Mouse (Mus musculus): ENCODE data around the gene Card19. TPM values are rescaled to one million over a fixed set of nuclear protein-coding genes. Genes with fewer than 3 reads are reported as not detected.

The Card19 gene
- polyA plus RNA-seq, 1 experiment, result 108 TPM

DNA sequence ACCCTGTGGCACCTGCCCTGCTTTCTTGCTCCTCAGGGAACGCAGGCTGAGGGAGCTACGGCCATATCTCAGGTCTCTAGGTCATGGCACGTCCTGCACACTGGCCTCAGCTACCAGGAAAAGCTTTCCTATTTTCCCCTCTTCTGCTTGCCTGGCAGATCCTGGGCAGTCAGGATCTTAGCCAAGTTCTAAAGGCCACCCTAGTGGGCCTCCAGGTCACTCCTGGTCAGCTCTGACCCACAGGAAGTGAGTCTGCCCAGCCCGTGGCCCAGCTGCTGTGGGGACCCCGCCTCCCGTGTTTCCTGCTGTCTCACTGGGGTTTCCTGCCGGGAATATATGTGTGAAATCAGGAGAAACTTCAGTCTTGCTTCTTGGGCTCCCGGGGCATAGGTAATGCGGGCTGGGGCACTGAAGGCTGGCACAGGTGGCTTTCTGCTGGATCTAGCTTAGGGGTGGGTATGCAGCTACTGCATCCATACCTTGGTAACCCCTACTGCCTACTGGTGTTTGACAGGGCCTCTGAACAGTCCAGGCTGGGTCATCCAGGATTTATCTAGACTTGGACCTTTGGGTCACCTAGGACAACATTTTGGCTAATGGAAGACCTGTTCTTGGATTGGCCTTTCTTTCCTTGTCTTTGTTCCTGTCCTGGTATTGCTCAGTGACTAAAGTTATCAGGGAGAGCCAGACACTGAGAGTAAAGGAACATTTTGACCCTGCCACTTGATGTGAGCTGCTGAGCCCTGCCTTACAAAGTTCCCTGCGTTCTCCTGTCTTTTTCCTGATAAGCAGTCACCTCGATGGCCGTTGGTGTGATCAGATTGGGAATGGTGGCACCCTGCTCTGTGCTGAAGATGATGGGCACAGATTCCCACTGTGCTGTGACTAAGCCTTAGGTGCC lies 25.6 kb downstream of the Card19 start:
- Histone ChIP-seq H3K4me1 (ENCODE audit: control insufficient read depth, insufficient read depth, low read length) (peaks cover 48% of the 10 kb centered on the region), H3K36me3 (ENCODE audit: control insufficient read depth, insufficient read depth, low read length) (no peaks in the 10 kb centered on the region), H3K27me3 (replicated peaks; ENCODE audit: control insufficient read depth, insufficient read depth, low read length) (no peaks in the 10 kb centered on the region), H3K27ac (ENCODE audit: insufficient read depth, low read depth, low read length) (peak overlapping the region; percentile 88), H3K4me3 (ENCODE audit: insufficient read depth, low read depth, low read length) (no peak overlapping the region)
- DNase-seq, result peak; percentile 94
- TF ChIP-seq POLR2A (IDR thresholded peaks at IDR 0.05; ENCODE audit: low read depth, low read length) (no peak), CTCF (conservative IDR thresholded peaks at IDR 0.05; ENCODE audit: insufficient read depth, insufficient read length, low read depth, low read length) (no peak)
- WGBS, result 15% methylated on average over 12 of the region's 12 CpGs

GRCm38 (mm10) chr13:49188966-49189360 lies 26.9 kb downstream of the Card19 start:
- WGBS, result 31% methylated on average over 2 of the region's 2 CpGs

GRCm38 (mm10) chr13:49188219-49188965 lies 27.4 kb downstream of the Card19 start:
- H3K4me1 ChIP-seq (ENCODE audit: control insufficient read depth, insufficient read depth, low read length), result peaks cover 48% of the 10 kb centered on the region
- peak overlapping the region; percentile 92 for H3K27ac ChIP-seq (ENCODE audit: insufficient read depth, low read depth, low read length)

More at GRCm38 (mm10) chr13:49188966-49189360, 26.9 kb downstream of the Card19 start:
- DNase-seq, result peak; percentile 56
- H3K27ac ChIP-seq (ENCODE audit: insufficient read depth, low read depth, low read length), result peak overlapping the region; percentile 92
- no peaks in the 10 kb centered on the region for H3K36me3 ChIP-seq (ENCODE audit: control insufficient read depth, insufficient read depth, low read length)
- TF ChIP-seq CTCF (conservative IDR thresholded peaks at IDR 0.05; ENCODE audit: insufficient read depth, insufficient read length, low read depth, low read length) (no peak), POLR2A (IDR thresholded peaks at IDR 0.05; ENCODE audit: low read depth, low read length) (no peak)
- H3K27me3 ChIP-seq (replicated peaks; ENCODE audit: control insufficient read depth, insufficient read depth, low read length), result no peaks in the 10 kb centered on the region
- peaks cover 48% of the 10 kb centered on the region for H3K4me1 ChIP-seq (ENCODE audit: control insufficient read depth, insufficient read depth, low read length)
- peak overlapping the region; percentile 78 for H3K4me3 ChIP-seq (ENCODE audit: insufficient read depth, low read depth, low read length)

DNA sequence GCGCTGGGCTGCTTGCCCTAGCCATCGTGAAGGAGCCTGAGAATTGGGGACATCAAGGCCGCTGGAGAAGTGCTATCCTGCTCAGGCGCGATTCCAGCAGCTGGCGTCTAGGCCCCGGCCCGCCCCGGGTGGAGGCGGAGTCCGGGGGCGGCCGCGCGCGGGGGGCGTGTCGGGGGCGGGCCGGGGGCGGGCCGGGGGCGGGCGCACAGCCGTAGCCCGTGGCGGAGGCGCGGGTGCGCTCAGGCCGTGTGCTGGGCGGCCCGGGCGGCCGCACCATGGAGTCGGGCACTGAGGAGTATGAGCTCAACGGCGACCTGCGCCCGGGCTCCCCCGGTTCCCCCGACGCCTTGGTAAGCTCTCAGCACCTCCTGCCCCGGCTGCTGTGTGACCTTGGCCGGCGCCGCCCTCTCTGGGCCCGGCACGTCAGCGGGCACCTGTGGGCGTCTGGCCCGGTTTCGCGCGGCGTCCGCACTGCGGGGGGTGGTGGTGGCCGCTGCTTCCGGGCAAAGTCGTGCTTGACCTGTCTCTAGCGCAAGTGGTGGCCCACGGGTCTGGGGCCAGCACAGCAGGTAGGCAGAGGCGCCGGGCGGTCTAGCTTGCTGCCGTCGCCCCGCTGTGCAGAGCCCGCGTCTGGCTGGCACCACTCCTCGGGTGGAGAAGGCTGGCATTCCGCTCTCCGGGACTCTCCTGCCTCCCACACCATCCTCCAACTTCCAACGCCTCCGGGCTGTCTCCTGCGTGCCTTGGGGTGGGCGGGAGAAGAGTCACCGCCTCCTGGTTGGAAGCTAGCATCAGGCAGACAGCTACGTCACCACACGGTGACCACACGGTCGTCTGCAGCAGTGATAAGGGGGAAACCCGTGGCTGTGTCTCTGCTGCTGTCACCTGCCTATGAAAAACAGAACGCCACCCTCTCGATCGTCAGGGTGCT lies 28.3 kb downstream of the Card19 start, which contains the start of gene Ninj1:
TSS of gene Ninj1 (plus strand) at position 198 of the 931 bp plus-strand sequence.
- Histone ChIP-seq H3K27ac (ENCODE audit: insufficient read depth, low read depth, low read length) (peak within 1 kb of the TSS; percentile 92), H3K4me1 (ENCODE audit: control insufficient read depth, insufficient read depth, low read length) (peaks cover 41% of the 10 kb centered on the region), H3K27me3 (replicated peaks; ENCODE audit: control insufficient read depth, insufficient read depth, low read length) (no peaks in the 10 kb centered on the region), H3K36me3 (ENCODE audit: control insufficient read depth, insufficient read depth, low read length) (no peaks in the 10 kb centered on the region), H3K4me3 (ENCODE audit: insufficient read depth, low read depth, low read length) (peak within 1 kb of the TSS; percentile 78)
- DNase-seq, result peak; percentile 91
- 1% methylated on average over 86 of the region's 87 CpGs for WGBS
- TF ChIP-seq POLR2A (IDR thresholded peaks at IDR 0.05; ENCODE audit: low read depth, low read length) (peak; percentile 81), CTCF (conservative IDR thresholded peaks at IDR 0.05; ENCODE audit: insufficient read depth, insufficient read length, low read depth, low read length) (no peak)

More at GRCm38 (mm10) chr13:49188219-49188965, 27.4 kb downstream of the Card19 start:
- no peaks in the 10 kb centered on the region for H3K36me3 ChIP-seq (ENCODE audit: control insufficient read depth, insufficient read depth, low read length)
- 7% methylated on average over 15 of the region's 15 CpGs for WGBS
- no peaks in the 10 kb centered on the region for H3K27me3 ChIP-seq (replicated peaks; ENCODE audit: control insufficient read depth, insufficient read depth, low read length)
- peak overlapping the region; percentile 78 for H3K4me3 ChIP-seq (ENCODE audit: insufficient read depth, low read depth, low read length)
- peak; percentile 71 for DNase-seq
- TF ChIP-seq CTCF (conservative IDR thresholded peaks at IDR 0.05; ENCODE audit: insufficient read depth, insufficient read length, low read depth, low read length), result no peak
- TF ChIP-seq POLR2A (IDR thresholded peaks at IDR 0.05; ENCODE audit: low read depth, low read length), result no peak

GRCm38 (mm10) chr13:49186798-49187287 lies 29.0 kb downstream of the Card19 start:
- DNase-seq, result no peak
- Histone ChIP-seq H3K36me3 (ENCODE audit: control insufficient read depth, insufficient read depth, low read length) (no peaks in the 10 kb centered on the region), H3K27ac (ENCODE audit: insufficient read depth, low read depth, low read length) (peak overlapping the region; percentile 90), H3K27me3 (replicated peaks; ENCODE audit: control insufficient read depth, insufficient read depth, low read length) (no peaks in the 10 kb centered on the region), H3K4me3 (ENCODE audit: insufficient read depth, low read depth, low read length) (0 out of 2 replicates have a peak overlapping the region, but pooled peaks have one; percentile 3), H3K4me1 (ENCODE audit: control insufficient read depth, insufficient read depth, low read length) (peaks cover 34% of the 10 kb centered on the region)
- TF ChIP-seq CTCF (conservative IDR thresholded peaks at IDR 0.05; ENCODE audit: insufficient read depth, insufficient read length, low read depth, low read length) (no peak), POLR2A (IDR thresholded peaks at IDR 0.05; ENCODE audit: low read depth, low read length) (no peak)
- 22% methylated on average over 11 of the region's 11 CpGs for WGBS

GRCm38 (mm10) chr13:49183646-49184045 lies 32.2 kb downstream of the Card19 start:
- DNase-seq, result peak; percentile 52

More at GRCm38 (mm10) chr13:49183646-49184045, 32.2 kb downstream of the Card19 start:
- H3K27ac ChIP-seq (ENCODE audit: insufficient read depth, low read depth, low read length), result no peak overlapping the region
- 53% methylated on average over 5 of the region's 5 CpGs for WGBS
- H3K4me1 ChIP-seq (ENCODE audit: control insufficient read depth, insufficient read depth, low read length), result peaks cover 13% of the 10 kb centered on the region
- H3K36me3 ChIP-seq (ENCODE audit: control insufficient read depth, insufficient read depth, low read length), result no peaks in the 10 kb centered on the region
- no peak overlapping the region for H3K4me3 ChIP-seq (ENCODE audit: insufficient read depth, low read depth, low read length)
- no peaks in the 10 kb centered on the region for H3K27me3 ChIP-seq (replicated peaks; ENCODE audit: control insufficient read depth, insufficient read depth, low read length)
- no peak for TF ChIP-seq CTCF (conservative IDR thresholded peaks at IDR 0.05; ENCODE audit: insufficient read depth, insufficient read length, low read depth, low read length)
- no peak for TF ChIP-seq POLR2A (IDR thresholded peaks at IDR 0.05; ENCODE audit: low read depth, low read length)

Measured in kidney, adult 2 months (tissue).